Mouse (Mus musculus): Measurements from ENCODE around the gene Grid2.

Gene Grid2

GRCm38 (mm10) chr6:64730030-64730429 lies 1474.4 kb downstream of the Grid2 start:
- no peak for DNase-seq (ENCODE audit: low spot score)

GRCm38 (mm10) chr6:64730506-64731020 lies 1474.9 kb downstream of the Grid2 start:
- DNase-seq (ENCODE audit: low spot score), result no peak

- no peak for DNase-seq (ENCODE audit: low spot score)
These were observed 1475.5 kb downstream of the Grid2 start for GRCm38 (mm10) chr6:64731126-64731525.

GRCm38 (mm10) chr6:64731621-64732320 lies 1476.1 kb downstream of the Grid2 start:
- DNase-seq (ENCODE audit: low spot score), result no peak

GRCm38 (mm10) chr6:64733311-64733710 lies 1477.6 kb downstream of the Grid2 start:
- DNase-seq (ENCODE audit: low spot score), result no peak

- no peak for DNase-seq (ENCODE audit: low spot score)
These were observed 1479.0 kb downstream of the Grid2 start for GRCm38 (mm10) chr6:64734441-64735320.

GRCm38 (mm10) chr6:64736317-64736716 lies 1480.6 kb downstream of the Grid2 start:
- DNase-seq (ENCODE audit: low spot score), result no peak

- no peak for DNase-seq (ENCODE audit: low spot score)
These were observed 1487.3 kb downstream of the Grid2 start for GRCm38 (mm10) chr6:64742915-64743489.

All from lung, postnatal 25 days (tissue).